Mouse (Mus musculus) hindlimb bud, embryonic 11.5 days (tissue): ENCODE measurements around the gene Crim1.

Experiments used
- DNase-seq: peaks from one replicate; pipeline ENCODE4 v3.0.0-alpha.2; 2012; ENCODE audit warnings: low read depth, low spot score; ENCODE audit errors: extremely low spot score

Crim1 gene

GRCm38 (mm10) chr17:78368481-78368880 lies 168.4 kb downstream of the Crim1 start:
- no peak for DNase-seq

- no peak for DNase-seq
These were observed 170.4 kb downstream of the Crim1 start for GRCm38 (mm10) chr17:78370445-78370844.

GRCm38 (mm10) chr17:78373174-78373573 lies 173.1 kb downstream of the Crim1 start:
- DNase-seq: no peak

GRCm38 (mm10) chr17:78373849-78374248 lies 173.8 kb downstream of the Crim1 start:
- no peak for DNase-seq

GRCm38 (mm10) chr17:78374756-78375155 lies 174.7 kb downstream of the Crim1 start:
- no peak for DNase-seq

- DNase-seq: no peak
These were observed 176.5 kb downstream of the Crim1 start for GRCm38 (mm10) chr17:78376587-78376986.

- no peak for DNase-seq
These were observed 179.2 kb downstream of the Crim1 start for GRCm38 (mm10) chr17:78379079-78379729.

- no peak for DNase-seq
These were observed 179.7 kb downstream of the Crim1 start for GRCm38 (mm10) chr17:78379730-78380245.

- no peak for DNase-seq
These were observed 182.3 kb downstream of the Crim1 start for GRCm38 (mm10) chr17:78382321-78382720.

GRCm38 (mm10) chr17:78387665-78388064 lies 187.6 kb downstream of the Crim1 start:
- no peak for DNase-seq

- DNase-seq: no peak
These were observed 188.2 kb downstream of the Crim1 start for GRCm38 (mm10) chr17:78388101-78388847.

- DNase-seq: no peak
These were observed 189.5 kb downstream of the Crim1 start for GRCm38 (mm10) chr17:78389573-78389972.

- no peak for DNase-seq
These were observed 192.5 kb downstream of the Crim1 start for GRCm38 (mm10) chr17:78392401-78393087.

- no peak for DNase-seq
These were observed 200.2 kb downstream of the Crim1 start for GRCm38 (mm10) chr17:78400130-78400840.

GRCm38 (mm10) chr17:78401311-78401710 lies 201.3 kb downstream of the Crim1 start:
- DNase-seq: no peak

- DNase-seq: no peak
These were observed 201.7 kb downstream of the Crim1 start for GRCm38 (mm10) chr17:78401713-78402112.

- DNase-seq: no peak
These were observed 202.1 kb downstream of the Crim1 start for GRCm38 (mm10) chr17:78402174-78402573.

GRCm38 (mm10) chr17:78403229-78403628 lies 203.2 kb downstream of the Crim1 start:
- no peak for DNase-seq

- DNase-seq: no peak
These were observed 203.8 kb downstream of the Crim1 start for GRCm38 (mm10) chr17:78403804-78404203.

GRCm38 (mm10) chr17:78405336-78405735 lies 205.3 kb downstream of the Crim1 start:
- DNase-seq: no peak

GRCm38 (mm10) chr17:78406854-78407253 lies 206.8 kb downstream of the Crim1 start:
- no peak for DNase-seq
